Mouse (Mus musculus): ENCODE measurements around the gene Esp8. TPM values are rescaled to one million over a fixed set of nuclear protein-coding genes. Genes with fewer than 3 reads are reported as not detected.
"Not testable (repeated sequence)": the region's sequence is repeated elsewhere in the genome, so short reads cannot be mapped to it uniquely, and the experiment has no call there.

Gene Esp8
- not detected in 2 replicates for total RNA-seq (2014; rRNA removed)
- polyA plus RNA-seq (2012; rRNA removed), result not detected in 2 replicates

DNA sequence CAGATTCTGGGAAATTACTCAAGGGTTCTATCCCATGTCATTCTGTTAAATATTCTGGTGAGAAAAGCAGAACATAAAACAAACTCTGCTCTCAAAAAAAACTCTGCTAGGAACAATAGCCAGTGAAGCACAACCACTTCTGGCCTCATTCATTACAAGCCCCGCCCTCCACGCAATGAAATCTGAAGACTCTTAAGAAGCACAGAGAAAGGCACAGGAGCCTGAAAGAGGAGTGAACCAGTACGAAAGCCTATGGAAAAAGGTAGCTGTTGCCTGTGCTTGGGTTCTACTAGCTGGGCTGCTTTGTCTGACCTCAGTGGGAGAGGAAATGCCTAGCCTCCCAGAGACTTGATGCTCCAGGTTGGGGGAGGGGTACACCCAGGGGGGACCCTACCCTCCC lies at the start of gene Esp8:
Gene Esp8, plus strand, starts transcription at position 205 of the 400 bp plus-strand sequence.
- Histone ChIP-seq H3K4me3 (ENCODE audit: insufficient read depth, low read depth, low read length) (no peak within 1 kb of the TSS), H3K27me3 (ENCODE audit: control insufficient read depth, insufficient read depth, low read length) (no peaks in the 10 kb centered on the region), H3K9ac (ENCODE audit: low read depth, low read length) (no peak within 1 kb of the TSS), H3K36me3 (ENCODE audit: control insufficient read depth, insufficient read depth, low read length) (no peaks in the 10 kb centered on the region), H3K4me1 (ENCODE audit: control insufficient read depth, insufficient read depth, low read length) (no peaks in the 10 kb centered on the region), H3K27ac (replicated peaks; ENCODE audit: insufficient read depth, low read depth, low read length) (no peak within 1 kb of the TSS), H3K79me2 (ENCODE audit: control insufficient read depth, insufficient read depth, low read length) (no peaks in the 10 kb centered on the region)
- 65% methylated on average over 3 of the region's 3 CpGs for WGBS
- DNase-seq (ENCODE audit: extremely low read depth, low read depth, low spot score), result no peak
- TF ChIP-seq CTCF (IDR thresholded peaks at IDR 0.05; ENCODE audit: low read depth, low read length) (no peak), POLR2A (IDR thresholded peaks at IDR 0.05; ENCODE audit: extremely low read depth, insufficient read depth, low read length) (no peak)

DNA sequence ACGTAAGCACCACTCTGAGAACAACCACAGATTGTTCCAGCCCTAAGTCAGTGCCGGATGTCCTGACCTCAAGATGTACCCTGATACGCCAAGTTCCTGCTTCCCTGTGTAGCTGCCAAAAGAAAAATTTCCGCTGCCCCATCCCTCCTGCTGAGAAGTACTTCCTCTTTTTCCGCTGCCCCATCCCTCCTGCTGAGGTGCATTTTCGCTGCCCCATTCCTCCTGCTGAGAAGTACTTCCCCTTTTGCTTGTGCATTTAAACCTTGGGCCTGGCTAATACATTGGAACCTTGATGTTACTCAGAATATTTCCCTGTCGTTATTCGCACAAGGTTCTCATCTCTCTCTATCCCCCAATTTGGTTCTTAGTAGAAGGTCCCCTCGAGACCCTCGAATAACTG lies 36.3 kb upstream of the Esp8 start:
- H3K4me1 ChIP-seq (ENCODE audit: control insufficient read depth, insufficient read depth, low read length); H3K79me2 ChIP-seq (ENCODE audit: control insufficient read depth, insufficient read depth, low read length); DNase-seq (ENCODE audit: extremely low read depth, low read depth, low spot score); H3K36me3 ChIP-seq (ENCODE audit: control insufficient read depth, insufficient read depth, low read length); H3K4me3 ChIP-seq (ENCODE audit: insufficient read depth, low read depth, low read length); H3K27me3 ChIP-seq (ENCODE audit: control insufficient read depth, insufficient read depth, low read length); H3K27ac ChIP-seq (replicated peaks; ENCODE audit: insufficient read depth, low read depth, low read length); H3K9ac ChIP-seq (ENCODE audit: low read depth, low read length): not testable (repeated sequence)
- WGBS, result 78% methylated on average over 10 of the region's 10 CpGs

DNA sequence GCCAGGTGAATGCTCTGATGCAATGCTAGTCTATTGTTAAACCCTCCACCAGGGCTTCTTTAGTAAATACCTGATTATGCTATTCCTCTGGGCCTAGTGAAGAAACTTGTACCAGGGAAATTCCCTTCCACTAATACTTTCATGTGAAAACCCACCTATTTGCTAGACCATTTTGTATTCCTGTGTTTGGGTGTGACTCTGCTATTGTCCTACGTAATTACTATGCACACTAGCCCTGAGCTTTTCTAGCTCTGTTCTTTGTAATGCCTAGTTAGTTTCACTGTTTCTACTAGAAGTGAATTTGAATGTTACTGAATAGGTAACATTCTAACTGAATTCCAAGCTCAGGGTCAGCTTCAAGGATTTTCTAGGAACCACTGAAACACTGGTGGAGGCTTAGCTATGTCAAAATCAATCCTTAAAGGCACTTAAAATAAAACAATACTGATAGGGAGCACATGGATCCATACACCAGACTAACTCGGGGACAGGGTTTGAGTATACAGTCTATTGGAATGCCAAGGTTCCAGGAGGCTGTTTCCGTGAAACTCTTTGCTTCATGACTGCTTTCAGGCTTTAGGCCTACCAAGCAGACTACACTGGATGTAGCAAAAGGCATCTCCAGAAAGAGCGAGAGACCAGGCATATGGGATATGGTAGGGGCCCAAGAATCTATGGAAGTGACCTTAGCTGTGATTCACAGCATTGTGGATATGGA lies 24.2 kb upstream of the Esp8 start:
- WGBS, result 91% methylated on average over 4 of the region's 4 CpGs
- not testable (repeated sequence) for H3K27me3 ChIP-seq (ENCODE audit: control insufficient read depth, insufficient read depth, low read length); H3K27ac ChIP-seq (replicated peaks; ENCODE audit: insufficient read depth, low read depth, low read length); H3K9ac ChIP-seq (ENCODE audit: low read depth, low read length); DNase-seq (ENCODE audit: extremely low read depth, low read depth, low spot score); H3K79me2 ChIP-seq (ENCODE audit: control insufficient read depth, insufficient read depth, low read length); H3K4me1 ChIP-seq (ENCODE audit: control insufficient read depth, insufficient read depth, low read length); H3K36me3 ChIP-seq (ENCODE audit: control insufficient read depth, insufficient read depth, low read length); H3K4me3 ChIP-seq (ENCODE audit: insufficient read depth, low read depth, low read length)

DNA sequence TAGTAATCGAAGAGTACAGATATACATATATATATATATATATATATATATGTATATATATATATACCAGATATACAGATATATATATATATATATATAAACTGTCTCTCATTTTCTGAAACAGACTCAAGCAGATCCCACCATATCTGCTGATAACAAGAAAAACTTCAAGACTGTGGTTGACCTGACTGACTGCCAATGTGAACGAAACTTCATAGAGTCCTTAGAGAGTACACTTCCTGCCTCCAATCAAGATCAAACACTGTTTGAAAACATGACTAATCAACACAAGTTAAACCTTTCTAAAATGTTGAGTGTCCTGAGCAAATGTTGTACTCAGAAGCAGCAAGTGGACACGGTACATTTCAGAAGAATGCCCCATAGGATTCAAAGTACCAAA lies 10.0 kb downstream of the Esp8 start:
- H3K27me3 ChIP-seq (ENCODE audit: control insufficient read depth, insufficient read depth, low read length), result no peaks in the 10 kb centered on the region
- no peak for TF ChIP-seq CTCF (IDR thresholded peaks at IDR 0.05; ENCODE audit: low read depth, low read length)
- no peak for TF ChIP-seq POLR2A (IDR thresholded peaks at IDR 0.05; ENCODE audit: extremely low read depth, insufficient read depth, low read length)
- no peak overlapping the region for H3K4me3 ChIP-seq (ENCODE audit: insufficient read depth, low read depth, low read length)
- DNase-seq (ENCODE audit: extremely low read depth, low read depth, low spot score), result no peak
- H3K9ac ChIP-seq (ENCODE audit: low read depth, low read length), result no peak overlapping the region
- WGBS, result 74% methylated on average over 3 of the region's 3 CpGs
- no peaks in the 10 kb centered on the region for H3K36me3 ChIP-seq (ENCODE audit: control insufficient read depth, insufficient read depth, low read length)
- no peaks in the 10 kb centered on the region for H3K4me1 ChIP-seq (ENCODE audit: control insufficient read depth, insufficient read depth, low read length)
- no peak overlapping the region for H3K27ac ChIP-seq (replicated peaks; ENCODE audit: insufficient read depth, low read depth, low read length)
- no peaks in the 10 kb centered on the region for H3K79me2 ChIP-seq (ENCODE audit: control insufficient read depth, insufficient read depth, low read length)

DNA sequence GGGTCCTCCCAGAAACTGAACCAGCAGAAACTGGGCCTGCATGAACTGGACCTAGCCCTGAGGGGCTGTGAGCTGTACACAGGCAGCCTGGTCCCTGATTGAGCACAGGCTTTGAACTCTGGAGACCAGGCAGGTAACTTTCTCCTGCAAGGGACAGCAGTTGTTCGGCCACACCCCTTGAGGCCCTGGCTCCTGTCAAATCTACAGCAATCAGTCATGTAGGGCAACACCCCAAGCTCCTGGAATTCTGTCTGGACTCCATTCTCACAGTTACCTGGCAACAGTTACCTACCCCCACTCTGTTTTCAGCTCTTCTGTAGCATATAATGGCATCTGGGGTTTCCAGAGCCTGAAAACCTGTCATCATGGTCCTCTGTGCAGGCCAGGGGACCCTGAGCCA lies 11.3 kb downstream of the Esp8 start:
- no peaks in the 10 kb centered on the region for H3K79me2 ChIP-seq (ENCODE audit: control insufficient read depth, insufficient read depth, low read length)
- H3K27me3 ChIP-seq (ENCODE audit: control insufficient read depth, insufficient read depth, low read length), result no peaks in the 10 kb centered on the region
- no peak overlapping the region for H3K27ac ChIP-seq (replicated peaks; ENCODE audit: insufficient read depth, low read depth, low read length)
- H3K9ac ChIP-seq (ENCODE audit: low read depth, low read length), result no peak overlapping the region
- no peak overlapping the region for H3K4me3 ChIP-seq (ENCODE audit: insufficient read depth, low read depth, low read length)
- H3K4me1 ChIP-seq (ENCODE audit: control insufficient read depth, insufficient read depth, low read length), result no peaks in the 10 kb centered on the region
- DNase-seq (ENCODE audit: extremely low read depth, low read depth, low spot score), result no peak
- no peaks in the 10 kb centered on the region for H3K36me3 ChIP-seq (ENCODE audit: control insufficient read depth, insufficient read depth, low read length)
- 86% methylated on average over 1 of the region's 1 CpGs for WGBS
- TF ChIP-seq CTCF (IDR thresholded peaks at IDR 0.05; ENCODE audit: low read depth, low read length) (no peak), POLR2A (IDR thresholded peaks at IDR 0.05; ENCODE audit: extremely low read depth, insufficient read depth, low read length) (no peak)

DNA sequence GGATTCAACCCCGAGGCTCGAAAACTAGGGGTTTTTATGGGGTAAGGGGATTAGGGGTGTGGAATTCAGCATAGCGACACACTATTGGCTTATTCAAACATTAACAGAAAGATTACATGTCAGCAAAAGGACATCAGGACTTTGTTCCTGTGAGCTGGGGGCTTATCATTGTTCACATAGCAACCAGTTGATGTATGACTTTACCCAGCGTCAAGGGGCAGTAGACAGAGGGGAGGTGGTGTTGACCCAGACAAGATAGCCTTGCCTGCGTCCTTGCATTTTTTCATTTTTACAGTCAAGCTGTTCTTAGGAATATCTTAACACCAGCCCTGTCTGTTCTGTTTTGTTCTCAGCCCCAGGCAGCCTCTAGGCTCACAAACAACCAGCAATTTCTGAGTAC lies 27.2 kb downstream of the Esp8 start:
- H3K9ac ChIP-seq (ENCODE audit: low read depth, low read length); H3K4me3 ChIP-seq (ENCODE audit: insufficient read depth, low read depth, low read length); H3K36me3 ChIP-seq (ENCODE audit: control insufficient read depth, insufficient read depth, low read length); H3K27me3 ChIP-seq (ENCODE audit: control insufficient read depth, insufficient read depth, low read length); H3K4me1 ChIP-seq (ENCODE audit: control insufficient read depth, insufficient read depth, low read length); H3K79me2 ChIP-seq (ENCODE audit: control insufficient read depth, insufficient read depth, low read length); DNase-seq (ENCODE audit: extremely low read depth, low read depth, low spot score); H3K27ac ChIP-seq (replicated peaks; ENCODE audit: insufficient read depth, low read depth, low read length): not testable (repeated sequence)
- WGBS, result 28% methylated on average over 5 of the region's 5 CpGs

Measured in liver, adult 2 months (tissue).